ENCODE assay signal across 17 mouse cellular contexts in genomic region chr1:43462666-43463065, GRCm38 (mm10). TPM values are rescaled to one million over a fixed set of nuclear protein-coding genes. Genes with fewer than 3 reads are reported as not detected.
DNase-seq lines count a peak whose midpoint lies in the region; ATAC-seq lines count a peak whose summit lies in the region.
"Had no signal": no experiment of that assay in that cellular context is flagged by ENCODE, and none has a peak within 500 bp of the region (broad histone marks: within the 10 kb centered on the region; RNA-seq: fewer than 3 reads in every experiment).

No protein-coding gene starts in this region.

- DNase-seq in 416B (ENCODE audit: low read depth) = peak; percentile 60
- DNase-seq in fibroblast of lung, adult 2 months (ENCODE audit: low read depth) = peak; percentile 79
- peak; percentile 33 for DNase-seq in lung, postnatal 36 days
- DNase-seq in embryo, embryonic 10.5 days (ENCODE audit: low spot score) = no peak
- no peak for DNase-seq in cerebellum, postnatal 4 days (ENCODE audit: low spot score in 2 of 2)
- DNase-seq: cerebellum, adult 9-11 months; retina, postnatal 1 day; thymus, postnatal 14 days had no signal

- WGBS in heart, embryonic 15.5 days = 40% methylated on average over 4 of the region's 4 CpGs
- WGBS in heart, embryonic 11.5 days (ENCODE audit: insufficient replicate concordance) = 69% methylated on average over 4 of the region's 4 CpGs

- ATAC-seq in heart, embryonic 15.5 days (replicated peaks; ENCODE audit: insufficient number of reproducible peaks, insufficient read depth, low FRiP score, low read depth) = no peak
- ATAC-seq in heart, embryonic 11.5 days (replicated peaks; ENCODE audit: insufficient number of reproducible peaks, low FRiP score, low TSS enrichment) = no peak
- ATAC-seq: forebrain, embryonic 16.5 days; intestine, postnatal 0 days; midbrain, embryonic 13.5 days had no signal

- H3K27me3 ChIP-seq in heart, embryonic 15.5 days = no peaks in the 10 kb centered on the region
- H3K27me3 ChIP-seq in heart, embryonic 11.5 days (ENCODE audit: control insufficient read depth, insufficient read depth, low read length) = no peaks in the 10 kb centered on the region
- H3K27me3 ChIP-seq: CH12.LX; embryonic facial prominence, embryonic 15.5 days; liver, embryonic 15.5 days; midbrain, embryonic 13.5 days; neural tube, embryonic 12.5 days had no signal

- H3K9ac ChIP-seq in heart, embryonic 15.5 days = no peak overlapping the region
- no peak overlapping the region for H3K9ac ChIP-seq in heart, embryonic 11.5 days (ENCODE audit: low read depth, low read length)
- H3K9ac ChIP-seq: embryonic facial prominence, embryonic 15.5 days; liver, embryonic 15.5 days; midbrain, embryonic 13.5 days; neural tube, embryonic 12.5 days had no signal

- H3K36me3 ChIP-seq in heart, embryonic 15.5 days = no peaks in the 10 kb centered on the region
- H3K36me3 ChIP-seq in heart, embryonic 11.5 days (ENCODE audit: control insufficient read depth, insufficient read depth, low read length) = no peaks in the 10 kb centered on the region
- H3K36me3 ChIP-seq: embryonic facial prominence, embryonic 15.5 days; liver, embryonic 15.5 days; midbrain, embryonic 13.5 days had no signal

- no peak overlapping the region for H3K4me2 ChIP-seq in heart, embryonic 15.5 days
- no peak overlapping the region for H3K4me2 ChIP-seq in heart, embryonic 11.5 days
- H3K4me2 ChIP-seq: embryonic facial prominence, embryonic 15.5 days; liver, embryonic 15.5 days; midbrain, embryonic 13.5 days; neural tube, embryonic 12.5 days had no signal

- no peak overlapping the region for H3K4me3 ChIP-seq in heart, embryonic 15.5 days
- no peak overlapping the region for H3K4me3 ChIP-seq in heart, embryonic 11.5 days (ENCODE audit: low read depth, low read length)
- H3K4me3 ChIP-seq: embryonic facial prominence, embryonic 15.5 days; liver, embryonic 15.5 days; midbrain, embryonic 13.5 days; neural tube, embryonic 12.5 days had no signal

- H3K27ac ChIP-seq in heart, embryonic 15.5 days = 0 out of 2 replicates have a peak overlapping the region, but pooled peaks have one; percentile 0
- H3K27ac ChIP-seq in heart, embryonic 11.5 days (ENCODE audit: low read depth, low read length) = no peak overlapping the region
- H3K27ac ChIP-seq: embryonic facial prominence, embryonic 15.5 days; liver, embryonic 15.5 days; midbrain, embryonic 13.5 days; neural tube, embryonic 12.5 days had no signal

- H3K4me1 ChIP-seq in heart, embryonic 15.5 days (replicated peaks) = peaks cover 53% of the 10 kb centered on the region
- peaks cover 23% of the 10 kb centered on the region; the same call in 1 of the 2 replicates for H3K4me1 ChIP-seq in heart, embryonic 11.5 days (ENCODE audit: control insufficient read depth, insufficient read depth, low read length)

- H3K9me3 ChIP-seq in heart, embryonic 15.5 days (replicated peaks) = no peaks in the 10 kb centered on the region
- no peaks in the 10 kb centered on the region for H3K9me3 ChIP-seq in heart, embryonic 11.5 days (replicated peaks; ENCODE audit: control insufficient read depth, low read length)
- H3K9me3 ChIP-seq: embryonic facial prominence, embryonic 15.5 days; liver, embryonic 15.5 days; midbrain, embryonic 13.5 days; neural tube, embryonic 12.5 days had no signal

RNA-seq across cellular contexts. Expression of gene Nck2, which starts 18.3 kb away (rescaled TPM):
- 23.5 and 30.6 TPM in 2 replicates for polyA plus RNA-seq in heart, embryonic 15.5 days (2015; fragmentation: Nextera tagmentation; extraction: Ambion mirVana)
- polyA plus RNA-seq in heart, embryonic 11.5 days (2014; fragmentation: Nextera tagmentation; extraction: Ambion mirVana) = 24.6 and 26.7 TPM in 2 replicates

Comparison
In these comparisons a context has a peak if more than half of its experiments do, and no peak if none do; other contexts are left out.
1. DNase-seq: peak in 416B (single experiment), fibroblast of lung, adult 2 months (single experiment) and lung, postnatal 36 days (single experiment); none in embryo, embryonic 10.5 days (single experiment) and cerebellum, postnatal 4 days (0 of 2).